Mouse (Mus musculus) kidney, adult 2 months (tissue): ENCODE results near the gene Zfp113.

Experiments
- CTCF ChIP-seq: fragments of 200-500 bp; conservative IDR thresholded peaks from 2 replicates; pipeline ENCODE4 v1.5.1; 2011; ENCODE audit warnings: low read depth, mild to moderate bottlenecking, control low read depth, low read length, moderate library complexity, mixed read lengths; ENCODE audit not compliant: insufficient read depth, insufficient read length
- POLR2A ChIP-seq: fragments of 200-500 bp; IDR thresholded peaks from one replicate; pipeline ENCODE4 v1.6.1; 2011; ENCODE audit warnings: low read depth, low read length, control low read depth

DNA sequence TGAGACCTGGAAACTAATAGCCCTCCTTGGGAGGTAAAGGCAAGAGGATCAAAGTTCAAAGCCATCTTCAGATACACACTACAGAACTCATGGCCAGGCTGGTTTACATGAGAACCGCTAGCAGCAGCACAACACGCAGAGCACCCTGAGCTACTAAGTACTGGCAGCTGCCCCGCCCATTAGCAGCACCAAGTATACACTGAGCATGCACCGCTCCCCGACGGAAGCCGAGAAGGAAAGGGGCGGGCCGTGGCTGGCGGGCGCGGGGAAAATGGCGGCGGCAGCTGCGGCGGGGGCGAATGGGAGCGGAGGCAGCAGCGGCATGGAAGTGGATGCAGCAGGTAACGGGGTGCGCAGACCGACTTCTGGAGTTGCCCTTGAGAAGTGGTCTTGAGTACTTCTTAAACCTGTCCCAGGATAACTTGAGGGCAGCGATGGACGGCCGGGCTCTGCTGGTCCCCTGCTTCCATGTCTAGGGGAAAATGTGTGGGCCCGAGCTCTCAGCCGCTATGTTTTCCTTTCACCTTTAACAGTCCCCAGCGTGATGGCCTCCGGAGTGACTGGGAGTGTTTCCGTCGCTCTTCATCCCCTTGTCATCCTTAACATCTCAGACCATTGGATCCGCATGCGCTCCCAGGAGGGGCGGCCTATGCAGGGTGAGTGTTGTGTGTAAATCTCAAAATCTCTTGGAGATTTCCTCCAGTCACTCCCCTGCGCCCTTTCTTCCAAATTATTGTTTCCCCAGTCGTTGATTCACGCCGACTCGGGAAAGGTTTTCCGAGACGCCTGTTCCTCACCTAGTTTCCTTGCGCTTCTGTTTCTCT lies 5.5 kb upstream of the Zfp113 start, which contains the start of gene Cops6:
- no peak for TF ChIP-seq CTCF
- TF ChIP-seq POLR2A: peak; percentile 47
